Mouse (Mus musculus): Measurements from ENCODE around the gene Trim44.

Trim44 gene

DNA sequence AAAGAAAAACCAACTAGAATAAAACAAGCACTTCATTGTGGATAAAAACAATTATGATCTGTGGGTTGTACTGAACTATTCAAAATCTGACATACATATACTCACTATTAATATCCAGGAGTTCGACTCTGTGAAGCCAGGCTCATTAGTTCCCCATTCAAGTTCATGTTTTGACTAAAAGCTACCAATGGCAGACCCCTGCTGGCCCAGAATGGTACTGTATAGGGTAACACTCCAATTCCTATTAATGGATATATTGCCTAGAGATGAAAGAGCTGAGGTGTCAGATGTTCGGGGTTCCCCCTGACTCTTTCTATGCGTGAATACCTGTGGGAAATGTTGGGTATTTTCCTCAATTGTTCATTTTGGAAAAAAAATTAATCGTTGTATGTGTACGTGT is 117.6 kb downstream of the Trim44 start:
- DNase-seq (ENCODE audit: low spot score in 2 of 2) = peak; percentile 46 to 53

DNA sequence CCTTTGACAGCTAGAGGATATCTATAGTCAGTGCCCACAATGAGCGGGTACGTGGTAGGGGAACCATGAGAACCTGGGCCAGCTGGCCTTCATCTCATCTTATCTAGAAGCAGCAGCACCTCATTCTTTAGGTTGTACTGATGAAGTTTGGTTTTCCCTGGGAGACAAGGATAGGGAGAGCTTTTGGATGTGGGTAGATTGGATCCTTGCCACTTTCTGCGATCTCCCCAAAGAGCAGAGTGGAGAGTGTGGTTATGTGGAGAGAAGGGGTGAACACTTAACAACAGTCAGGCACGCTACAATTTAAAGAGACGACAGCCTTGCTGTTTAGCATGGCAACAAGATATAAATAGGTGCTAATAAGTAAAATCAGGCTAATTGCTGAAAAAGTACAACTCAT is 119.0 kb downstream of the Trim44 start:
- no peak for DNase-seq (ENCODE audit: low spot score in 2 of 2)

DNA sequence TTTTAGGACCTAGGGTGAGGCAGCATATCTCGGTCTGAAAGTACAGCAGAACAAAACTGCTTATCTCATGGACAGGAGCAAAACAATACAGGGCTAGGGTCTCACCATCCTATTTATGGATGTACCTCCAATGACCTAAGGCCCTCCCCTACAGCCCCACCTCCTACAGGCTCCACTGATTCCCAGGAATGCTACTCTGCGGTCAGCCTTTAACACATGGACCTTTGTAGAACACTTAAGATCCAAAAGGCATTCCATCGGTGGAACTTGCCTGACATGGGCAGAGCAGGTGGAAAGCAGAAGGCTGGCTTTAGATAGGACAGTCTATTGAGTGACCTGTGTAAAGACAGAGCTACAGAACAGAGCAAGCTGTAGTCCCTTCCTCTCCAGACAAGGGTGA is 120.3 kb downstream of the Trim44 start:
- DNase-seq (ENCODE audit: low spot score in 2 of 2) = no peak

DNA sequence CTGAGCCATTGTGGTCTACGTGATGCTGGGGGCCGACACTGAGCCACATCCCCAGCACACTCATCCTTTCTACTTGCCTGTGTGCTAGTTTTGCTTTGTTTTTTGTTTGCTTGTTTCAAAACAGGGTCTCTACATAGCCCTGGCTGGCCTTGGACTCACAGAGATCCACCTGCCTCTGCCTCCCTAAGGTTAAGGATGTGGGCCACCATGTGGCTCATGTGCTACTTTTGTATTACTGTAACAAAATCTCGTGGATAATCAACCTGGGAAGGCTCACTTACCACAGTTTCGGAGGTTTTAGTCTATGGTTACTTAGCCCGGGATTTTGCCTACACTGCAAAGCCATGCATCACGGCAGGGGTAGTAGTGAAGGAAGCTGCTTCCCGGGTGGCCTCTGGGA is 125.5 kb downstream of the Trim44 start:
- no peak for DNase-seq (ENCODE audit: low spot score in 2 of 2)

DNA sequence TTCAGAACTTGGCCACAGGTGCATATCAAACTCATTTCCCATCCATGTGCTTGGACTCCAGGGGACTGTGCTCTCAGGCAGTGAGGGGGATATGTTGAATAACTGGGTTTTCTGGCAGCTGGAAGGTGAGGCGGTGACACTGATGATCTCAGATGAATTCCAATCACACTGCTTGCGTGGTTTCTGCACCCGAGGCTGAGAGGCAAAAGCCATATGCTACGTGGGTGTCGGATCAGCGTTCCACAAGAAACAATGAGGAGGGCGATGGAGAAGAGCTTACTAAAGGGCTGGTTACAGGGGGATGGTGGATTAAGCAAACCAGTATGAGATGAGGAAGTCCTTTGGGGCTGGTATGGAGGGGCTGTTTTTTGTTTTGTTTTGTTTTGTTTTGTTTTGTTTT is 127.8 kb downstream of the Trim44 start:
- DNase-seq (ENCODE audit: low spot score in 2 of 2) = no peak

DNA sequence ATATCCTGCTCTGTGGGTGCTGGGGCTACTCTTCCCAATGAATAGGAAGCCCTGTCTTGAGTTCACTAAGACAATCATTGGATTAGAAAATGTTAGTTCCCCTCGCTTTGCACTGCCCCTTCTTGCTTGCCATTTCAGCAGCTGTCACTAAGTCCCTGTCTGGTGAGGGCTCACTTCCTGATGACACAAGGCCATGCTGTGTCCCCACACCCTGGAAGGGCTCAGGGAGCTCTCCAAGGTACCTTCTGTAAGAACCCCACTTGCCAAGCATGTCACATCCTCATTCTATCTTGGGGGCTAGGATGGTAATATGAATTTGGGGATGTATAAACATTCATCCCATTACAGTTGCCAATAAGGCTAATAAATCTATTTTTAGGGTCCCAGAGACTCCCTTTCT is 129.7 kb downstream of the Trim44 start:
- no peak for DNase-seq (ENCODE audit: low spot score in 2 of 2)

DNA sequence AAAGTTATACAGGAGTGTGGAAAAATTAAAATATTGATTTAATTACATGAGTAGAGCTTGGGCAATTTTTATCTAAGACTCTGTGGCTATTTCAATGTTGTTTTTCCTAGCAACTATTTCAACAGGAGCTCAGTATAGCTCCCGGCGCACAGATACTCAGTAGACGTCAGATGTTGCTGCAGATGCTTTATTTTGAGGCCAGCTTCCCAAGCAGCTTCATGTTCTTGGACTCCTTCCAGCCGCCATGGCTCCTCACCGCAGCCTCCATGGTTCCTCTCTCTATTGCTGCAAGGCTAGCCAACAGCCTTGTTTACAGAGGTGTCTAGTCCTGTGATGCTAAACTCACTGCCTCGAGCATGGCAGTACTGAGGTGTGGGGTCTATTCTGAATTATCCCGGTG is 134.3 kb downstream of the Trim44 start:
- DNase-seq (ENCODE audit: low spot score in 2 of 2) = peak; percentile 37 to 51

DNA sequence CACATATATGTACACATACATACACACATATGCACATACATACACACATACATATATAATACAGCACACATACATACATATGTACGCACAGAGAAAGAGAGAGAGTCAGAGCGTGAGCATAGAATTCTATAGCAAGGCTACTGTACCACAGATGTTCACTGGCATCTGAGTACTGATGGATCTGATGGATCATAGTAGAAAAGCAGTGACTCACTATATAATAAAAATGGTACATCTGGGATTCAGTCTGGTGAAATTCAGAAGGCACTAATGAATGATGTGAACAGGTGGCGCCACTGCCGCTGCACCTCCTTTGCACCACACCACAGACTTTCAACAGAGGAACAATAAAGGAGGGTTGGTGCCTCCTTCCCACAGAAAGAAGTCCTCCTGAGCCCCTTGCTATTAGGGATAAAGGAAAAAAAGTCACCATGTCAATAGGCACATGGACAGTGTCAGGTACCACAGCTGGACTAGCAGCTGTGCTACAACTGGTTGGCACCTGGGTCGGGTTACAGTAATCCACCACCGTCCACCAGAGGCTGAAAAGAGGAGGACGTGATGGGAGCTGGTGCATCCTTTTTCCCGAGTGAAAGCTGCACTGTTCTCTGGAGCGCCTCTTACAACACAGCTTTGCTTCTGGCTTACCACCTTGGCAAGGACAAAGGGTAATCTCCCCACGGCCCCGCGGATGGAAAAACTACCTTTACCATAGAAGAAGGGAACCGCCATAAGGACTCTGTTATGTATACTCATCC is 139.9 kb downstream of the Trim44 start:
- DNase-seq (ENCODE audit: low spot score in 2 of 2) = no peak

DNA sequence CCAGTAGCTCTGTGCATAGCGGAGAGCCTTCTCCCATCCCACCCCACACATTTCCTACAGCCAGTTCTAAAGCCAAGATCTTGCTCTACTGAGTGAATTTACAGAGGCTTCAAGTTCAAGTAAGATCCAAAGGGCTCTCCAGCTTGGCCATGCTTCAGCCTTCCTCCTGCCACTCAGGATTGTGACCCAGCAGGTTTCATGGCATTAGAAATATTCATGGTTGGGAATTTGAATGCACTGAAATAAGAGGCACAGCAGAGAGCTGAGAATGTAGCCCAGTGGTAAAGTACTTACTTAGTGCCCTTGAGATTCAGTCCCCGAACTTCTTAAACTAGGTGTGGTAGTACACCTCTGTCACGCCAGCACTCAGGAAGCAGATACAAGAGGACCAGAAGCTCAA is 140.7 kb downstream of the Trim44 start:
- DNase-seq (ENCODE audit: low spot score in 2 of 2) = no peak

DNA sequence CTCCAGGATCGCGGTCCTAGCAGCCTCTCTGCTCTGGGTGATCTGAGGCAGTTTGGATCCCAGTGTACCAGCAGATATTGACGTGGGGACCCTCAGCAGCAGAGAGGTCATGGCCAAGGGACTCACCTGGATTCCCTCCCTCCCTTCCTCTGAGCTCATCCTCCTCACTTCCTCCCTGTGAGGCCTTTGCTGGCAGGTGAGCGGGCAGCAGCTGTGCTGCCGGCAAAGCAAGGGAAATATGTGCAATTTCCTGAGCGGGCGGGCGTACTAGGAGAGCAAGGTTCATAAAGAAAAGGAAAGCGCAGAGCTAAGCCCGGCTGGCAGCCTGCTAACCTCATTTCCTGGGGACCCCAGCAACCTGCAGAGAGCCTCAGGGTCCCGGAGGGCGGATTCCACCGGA is 148.5 kb downstream of the Trim44 start:
- DNase-seq (ENCODE audit: low spot score in 2 of 2) = no peak

DNA sequence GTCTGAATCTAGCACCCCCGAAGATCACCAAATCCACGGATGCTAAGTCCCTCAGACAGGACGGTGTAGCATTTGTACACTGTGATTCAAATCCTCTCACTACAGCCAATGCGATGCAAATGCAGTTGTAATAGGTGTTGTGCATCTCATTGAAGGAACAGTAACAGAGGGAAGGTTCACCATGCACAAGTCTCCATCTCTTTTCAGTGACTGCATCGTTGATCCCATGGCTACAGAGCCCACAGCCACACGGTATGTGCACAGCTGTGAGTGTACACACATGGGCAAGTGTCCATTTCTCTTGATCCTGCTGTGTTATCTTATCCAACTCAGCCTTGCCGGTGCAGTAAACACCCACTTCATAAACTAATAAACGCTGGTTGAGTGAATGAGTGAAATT is 148.9 kb downstream of the Trim44 start:
- no peak for DNase-seq (ENCODE audit: low spot score in 2 of 2)

DNA sequence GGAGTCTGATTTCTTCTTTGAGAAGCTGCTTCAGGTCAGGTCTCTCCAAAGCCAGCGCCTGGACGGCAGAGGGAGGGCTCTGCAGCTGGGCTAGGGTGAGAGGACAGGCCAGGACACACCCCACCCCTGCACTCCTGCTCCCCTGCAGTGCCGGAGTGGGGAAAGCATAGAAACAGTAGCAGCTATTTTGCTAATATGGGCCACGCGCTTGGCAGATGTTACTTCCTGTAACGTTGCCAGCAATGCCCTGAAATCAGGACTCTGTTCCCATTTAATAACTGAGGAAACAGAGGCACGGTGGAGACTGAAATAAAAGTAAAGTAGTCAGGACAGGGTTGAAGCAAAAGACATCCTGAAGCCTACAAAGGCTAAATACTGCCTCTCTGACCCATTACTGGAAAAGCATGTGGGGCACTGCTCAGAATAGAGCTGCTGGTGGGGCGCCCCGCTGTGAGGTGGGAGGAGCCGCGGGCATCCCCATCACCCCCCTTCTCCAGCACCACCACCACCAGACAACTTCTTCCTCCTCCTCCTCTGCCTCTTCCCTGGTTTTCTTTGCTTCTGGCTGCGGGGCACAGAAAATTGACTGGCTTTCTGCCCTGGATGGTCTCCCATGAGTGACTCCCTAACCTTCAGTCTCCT is 149.5 kb downstream of the Trim44 start:
- DNase-seq (ENCODE audit: low spot score in 2 of 2) = no peak

DNA sequence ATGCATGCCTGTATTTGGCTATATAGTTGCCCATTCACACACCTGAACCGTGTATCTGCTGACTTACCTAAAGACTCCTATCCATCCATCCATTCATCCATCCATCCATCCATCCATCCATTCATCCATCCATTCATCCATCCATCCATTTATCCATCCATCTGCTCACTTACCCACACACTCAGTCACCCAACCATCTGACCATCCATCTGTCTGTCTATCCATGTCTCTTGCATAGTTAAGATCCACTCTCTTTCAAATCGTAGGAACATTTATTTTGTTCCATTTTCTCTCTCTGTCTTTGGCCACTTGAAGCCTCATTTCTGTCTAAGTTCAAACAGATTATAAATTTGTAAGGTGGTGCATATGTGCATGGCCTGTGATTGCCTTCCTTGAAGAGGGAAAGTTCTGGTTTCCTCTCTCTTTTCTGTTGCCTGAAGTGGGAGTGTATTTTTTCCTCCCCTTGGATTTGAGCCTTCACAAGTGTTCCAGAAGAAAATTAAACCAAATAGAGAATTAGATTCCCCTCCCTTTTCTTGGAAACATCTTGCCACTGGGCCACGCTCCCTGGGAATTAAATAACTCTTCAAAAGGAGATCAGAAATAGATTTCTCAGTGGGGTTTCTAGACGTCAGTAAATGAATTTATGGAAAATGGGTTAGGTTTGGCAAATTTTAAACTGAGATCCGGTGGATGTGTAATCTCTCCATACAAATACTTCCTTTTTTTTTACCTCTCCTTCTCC is 150.9 kb downstream of the Trim44 start:
- DNase-seq (ENCODE audit: low spot score in 2 of 2) = no peak

DNA sequence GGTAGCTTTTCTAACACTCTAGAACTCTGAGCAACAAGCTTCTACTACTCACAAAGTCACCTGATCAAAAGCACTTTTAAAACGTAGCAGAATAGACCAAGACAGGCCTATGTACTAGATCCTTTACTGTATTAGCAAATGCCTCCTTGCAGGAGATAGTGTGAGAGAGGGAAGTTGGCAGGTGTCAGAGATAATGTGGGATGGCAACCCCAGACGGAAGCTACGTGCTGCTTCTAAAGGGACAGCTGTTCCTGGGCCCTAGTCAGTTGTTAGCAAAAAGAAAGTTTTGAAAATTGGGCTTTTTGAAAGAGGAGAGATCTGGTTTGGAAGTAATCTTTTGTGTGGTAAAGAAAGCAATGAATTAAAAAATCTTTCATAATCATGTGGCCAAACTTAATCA is 151.5 kb downstream of the Trim44 start:
- peak in 1 of 2 experiments; percentile 17 for DNase-seq (ENCODE audit: low spot score in 2 of 2)

DNA sequence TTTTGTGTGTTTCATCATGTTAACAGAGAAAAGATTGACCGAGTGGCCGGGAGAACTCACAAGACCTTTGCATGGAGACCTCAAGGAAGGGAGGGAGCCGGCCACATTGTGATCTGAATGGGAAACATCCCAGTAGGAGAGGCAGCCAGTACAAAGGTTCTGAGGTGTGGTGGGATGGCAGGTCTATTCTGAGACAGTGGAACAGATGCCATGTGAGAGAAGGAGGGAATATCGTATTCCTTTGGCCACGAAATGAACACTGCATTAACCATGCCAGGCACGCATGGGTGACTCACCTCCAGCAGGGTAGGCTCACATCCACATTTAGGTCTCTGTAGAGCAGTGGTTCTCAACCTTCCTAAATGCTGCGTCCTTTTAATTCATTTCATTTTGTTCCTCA is 154.4 kb downstream of the Trim44 start:
- peak in 1 of 2 experiments; percentile 48 for DNase-seq (ENCODE audit: low spot score in 2 of 2)

DNA sequence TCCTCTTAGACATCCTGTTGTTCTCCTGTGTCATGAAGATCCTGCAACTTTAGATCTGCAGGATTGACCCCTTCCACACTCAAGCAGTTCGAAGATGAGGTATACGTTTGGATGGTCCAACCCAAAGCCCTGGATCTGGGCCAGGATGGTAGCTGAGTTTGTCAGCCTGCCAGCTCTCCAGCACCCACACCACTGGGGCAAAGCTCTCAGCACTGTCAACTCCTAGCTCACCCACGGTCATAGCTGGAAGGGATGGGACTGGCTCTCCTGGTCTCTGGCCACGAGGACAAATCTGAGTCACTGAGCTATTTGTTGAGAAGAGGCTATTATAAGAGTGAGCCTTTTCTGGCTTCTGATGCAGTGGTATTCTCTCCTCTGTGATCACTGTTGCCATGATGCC is 155.0 kb downstream of the Trim44 start:
- DNase-seq (ENCODE audit: low spot score in 2 of 2) = no peak
